Mouse (Mus musculus): Measurements from ENCODE around the gene Dnajb9. TPM values are rescaled to one million over a fixed set of nuclear protein-coding genes. Genes with fewer than 3 reads are reported as not detected.
"Not testable (repeated sequence)": the region's sequence is repeated elsewhere in the genome, so short reads cannot be mapped to it uniquely, and the experiment has no call there.

The Dnajb9 gene
- 10 to 100 TPM; 47.4 to 72.3 (median 50.4) TPM for total RNA-seq (2022)

- peak; percentile 100 for DNase-seq
Measured at GRCm38 (mm10) chr12:44209824-44210752, at the start of gene Dnajb9. Gene Dnajb9, minus strand, starts transcription at chr12:44210326.

GRCm38 (mm10) chr12:44248309-44248977 lies 38.3 kb upstream of the Dnajb9 start:
- no peak for DNase-seq

GRCm38 (mm10) chr12:44245739-44246138 lies 35.6 kb upstream of the Dnajb9 start:
- DNase-seq: no peak

- no peak for DNase-seq
Measured at GRCm38 (mm10) chr12:44242407-44242806, 32.3 kb upstream of the Dnajb9 start.

GRCm38 (mm10) chr12:44241090-44241489 lies 31.0 kb upstream of the Dnajb9 start:
- no peak for DNase-seq

GRCm38 (mm10) chr12:44224650-44225049 lies 14.5 kb upstream of the Dnajb9 start:
- DNase-seq: no peak

GRCm38 (mm10) chr12:44223044-44223443 lies 12.9 kb upstream of the Dnajb9 start:
- DNase-seq: no peak

GRCm38 (mm10) chr12:44221651-44222356 lies 11.7 kb upstream of the Dnajb9 start:
- no peak for DNase-seq

GRCm38 (mm10) chr12:44221070-44221469 lies 10.9 kb upstream of the Dnajb9 start, which contains the start of gene Pnpla8:
Gene Pnpla8, plus strand, starts transcription at chr12:44221370.
- not testable (repeated sequence) for DNase-seq

GRCm38 (mm10) chr12:44211555-44211954 lies 1.4 kb upstream of the Dnajb9 start:
- no peak for DNase-seq

GRCm38 (mm10) chr12:44209141-44209823 lies 844 bp downstream of the Dnajb9 start:
- DNase-seq: peak; percentile 14

- no peak for DNase-seq
Measured at GRCm38 (mm10) chr12:44197873-44198525, 12.1 kb downstream of the Dnajb9 start.

GRCm38 (mm10) chr12:44181081-44181982 lies 28.8 kb downstream of the Dnajb9 start:
- no peak for DNase-seq

- DNase-seq: no peak
Measured at GRCm38 (mm10) chr12:44177038-44177355, 33.1 kb downstream of the Dnajb9 start.

- no peak for DNase-seq
Measured at GRCm38 (mm10) chr12:44176331-44177037, 33.6 kb downstream of the Dnajb9 start.

- DNase-seq: no peak
Measured at GRCm38 (mm10) chr12:44166949-44167348, 43.2 kb downstream of the Dnajb9 start.

GRCm38 (mm10) chr12:44159349-44159748 lies 50.8 kb downstream of the Dnajb9 start:
- DNase-seq: no peak
